32 mouse cellular contexts compared by ENCODE assay signal in genomic region chr6:95264011-95264869, GRCm38 (mm10). TPM values are rescaled to one million over a fixed set of nuclear protein-coding genes. Genes with fewer than 3 reads are reported as not detected.
DNase-seq lines count a peak whose midpoint lies in the region; ATAC-seq and TF ChIP-seq lines count a peak whose summit lies in the region.
"Had no signal": no experiment of that assay in that cellular context is flagged by ENCODE, and none has a peak within 500 bp of the region (broad histone marks: within the 10 kb centered on the region; RNA-seq: fewer than 3 reads in every experiment).

No protein-coding gene starts in this region.

- no peak overlapping the region for H3K4me3 ChIP-seq in forebrain, embryonic 11.5 days (ENCODE audit: low read depth, low read length)
- H3K4me3 ChIP-seq in forebrain, postnatal 0 days (ENCODE audit: low read depth, low read length) = no peak overlapping the region
- H3K4me3 ChIP-seq in hindbrain, embryonic 13.5 days = no peak overlapping the region
- H3K4me3 ChIP-seq in hindbrain, embryonic 10.5 days = no peak overlapping the region
- H3K4me3 ChIP-seq in neural tube, embryonic 12.5 days = no peak overlapping the region
- no peak overlapping the region for H3K4me3 ChIP-seq in neural tube, embryonic 15.5 days (replicated peaks)
- H3K4me3 ChIP-seq: embryonic facial prominence, embryonic 15.5 days; erythroblast, embryonic 14.5 days; gastrocnemius, adult 2 months; heart, embryonic 12.5 days; hindbrain, embryonic 15.5 days had no signal

- H3K36me3 ChIP-seq in forebrain, embryonic 11.5 days (ENCODE audit: control insufficient read depth, insufficient read depth, low read length) = no peaks in the 10 kb centered on the region
- H3K36me3 ChIP-seq in forebrain, postnatal 0 days (ENCODE audit: insufficient read depth) = no peaks in the 10 kb centered on the region
- H3K36me3 ChIP-seq in hindbrain, embryonic 13.5 days = no peaks in the 10 kb centered on the region
- no peaks in the 10 kb centered on the region for H3K36me3 ChIP-seq in hindbrain, embryonic 10.5 days
- no peaks in the 10 kb centered on the region for H3K36me3 ChIP-seq in neural tube, embryonic 12.5 days
- no peaks in the 10 kb centered on the region for H3K36me3 ChIP-seq in neural tube, embryonic 15.5 days
- H3K36me3 ChIP-seq: embryonic facial prominence, embryonic 15.5 days; G1E; heart, embryonic 12.5 days; hindbrain, embryonic 15.5 days had no signal

- WGBS in forebrain, embryonic 11.5 days = 71% methylated on average over 8 of the region's 8 CpGs
- WGBS in forebrain, postnatal 0 days = 41% methylated on average over 8 of the region's 8 CpGs
- WGBS in hindbrain, embryonic 13.5 days = 63% methylated on average over 8 of the region's 8 CpGs
- WGBS in hindbrain, embryonic 10.5 days = 86% methylated on average over 8 of the region's 8 CpGs
- 66% methylated on average over 8 of the region's 8 CpGs for WGBS in neural tube, embryonic 12.5 days
- 44% methylated on average over 8 of the region's 8 CpGs for WGBS in neural tube, embryonic 15.5 days

- H3K4me1 ChIP-seq in forebrain, embryonic 11.5 days (replicated peaks; ENCODE audit: control insufficient read depth, insufficient read depth, low read length) = no peaks in the 10 kb centered on the region
- no peaks in the 10 kb centered on the region for H3K4me1 ChIP-seq in forebrain, postnatal 0 days (ENCODE audit: insufficient read depth)
- H3K4me1 ChIP-seq in hindbrain, embryonic 13.5 days (replicated peaks) = no peaks in the 10 kb centered on the region
- no peaks in the 10 kb centered on the region for H3K4me1 ChIP-seq in hindbrain, embryonic 10.5 days (replicated peaks)
- H3K4me1 ChIP-seq in neural tube, embryonic 12.5 days = no peaks in the 10 kb centered on the region
- H3K4me1 ChIP-seq in neural tube, embryonic 15.5 days = peaks cover 5% of the 10 kb centered on the region; the same call in 1 of the 2 replicates
- H3K4me1 ChIP-seq: embryonic facial prominence, embryonic 15.5 days; heart, embryonic 12.5 days; hindbrain, embryonic 15.5 days had no signal

- no peak overlapping the region for H3K27ac ChIP-seq in forebrain, embryonic 11.5 days (ENCODE audit: low read depth, low read length)
- H3K27ac ChIP-seq in forebrain, postnatal 0 days (ENCODE audit: low read depth, low read length) = no peak overlapping the region
- H3K27ac ChIP-seq in hindbrain, embryonic 13.5 days = no peak overlapping the region
- no peak overlapping the region for H3K27ac ChIP-seq in hindbrain, embryonic 10.5 days
- H3K27ac ChIP-seq in neural tube, embryonic 12.5 days = no peak overlapping the region
- no peak overlapping the region for H3K27ac ChIP-seq in neural tube, embryonic 15.5 days (replicated peaks)
- H3K27ac ChIP-seq: embryonic facial prominence, embryonic 15.5 days; gastrocnemius, adult 2 months; hindbrain, embryonic 15.5 days had no signal

- H3K4me2 ChIP-seq in forebrain, embryonic 11.5 days (ENCODE audit: low read depth, low read length, severe bottlenecking) = no peak overlapping the region
- no peak overlapping the region for H3K4me2 ChIP-seq in forebrain, postnatal 0 days (ENCODE audit: low read depth)
- no peak overlapping the region for H3K4me2 ChIP-seq in hindbrain, embryonic 13.5 days
- H3K4me2 ChIP-seq in neural tube, embryonic 12.5 days (replicated peaks) = no peak overlapping the region
- no peak overlapping the region for H3K4me2 ChIP-seq in neural tube, embryonic 15.5 days
- H3K4me2 ChIP-seq: embryonic facial prominence, embryonic 15.5 days; heart, embryonic 12.5 days; hindbrain, embryonic 15.5 days had no signal

- no peaks in the 10 kb centered on the region for H3K27me3 ChIP-seq in forebrain, embryonic 11.5 days (ENCODE audit: control insufficient read depth, insufficient read depth, low read length)
- no peaks in the 10 kb centered on the region for H3K27me3 ChIP-seq in forebrain, postnatal 0 days (ENCODE audit: insufficient read depth, low read length)
- no peaks in the 10 kb centered on the region for H3K27me3 ChIP-seq in hindbrain, embryonic 13.5 days
- no peaks in the 10 kb centered on the region; the same call in none of the 2 replicates for H3K27me3 ChIP-seq in hindbrain, embryonic 10.5 days (ENCODE audit: insufficient read depth, poor library complexity, severe bottlenecking)
- no peaks in the 10 kb centered on the region for H3K27me3 ChIP-seq in neural tube, embryonic 12.5 days (replicated peaks)
- H3K27me3 ChIP-seq in neural tube, embryonic 15.5 days (replicated peaks) = no peaks in the 10 kb centered on the region
- H3K27me3 ChIP-seq: embryonic facial prominence, embryonic 15.5 days; heart, embryonic 12.5 days; hindbrain, embryonic 15.5 days had no signal

- no peak for TF ChIP-seq CTCF in forebrain, postnatal 0 days (IDR thresholded peaks at IDR 0.05; ENCODE audit: low read depth)

- peak; percentile 66 for ATAC-seq in forebrain, embryonic 11.5 days (replicated peaks; ENCODE audit: low FRiP score)
- ATAC-seq in forebrain, postnatal 0 days = no peak; the same call in 1 of the 2 replicates
- peak; percentile 69 for ATAC-seq in hindbrain, embryonic 13.5 days (ENCODE audit: low FRiP score)
- ATAC-seq in neural tube, embryonic 12.5 days (ENCODE audit: low FRiP score, low read depth) = peak; percentile 72
- ATAC-seq in neural tube, embryonic 15.5 days (ENCODE audit: low FRiP score) = peak; percentile 81
- ATAC-seq: CD4-positive, CD25-positive, alpha-beta regulatory T cell, adult 4 months; inflammation-experienced regulatory T-cells, adult 6 months; intestine, postnatal 0 days; Patski had no signal

- no peaks in the 10 kb centered on the region for H3K9me3 ChIP-seq in forebrain, embryonic 11.5 days (ENCODE audit: control insufficient read depth, low read length)
- H3K9me3 ChIP-seq in forebrain, postnatal 0 days (ENCODE audit: low read length) = no peaks in the 10 kb centered on the region
- H3K9me3 ChIP-seq in hindbrain, embryonic 13.5 days = no peaks in the 10 kb centered on the region
- H3K9me3 ChIP-seq in hindbrain, embryonic 10.5 days = no peaks in the 10 kb centered on the region
- no peaks in the 10 kb centered on the region for H3K9me3 ChIP-seq in neural tube, embryonic 12.5 days
- no peaks in the 10 kb centered on the region for H3K9me3 ChIP-seq in neural tube, embryonic 15.5 days (replicated peaks)
- H3K9me3 ChIP-seq: embryonic facial prominence, embryonic 15.5 days; G1E; heart, embryonic 12.5 days; hindbrain, embryonic 15.5 days had no signal

- H3K9ac ChIP-seq in forebrain, embryonic 11.5 days (ENCODE audit: low read length) = no peak overlapping the region
- no peak overlapping the region for H3K9ac ChIP-seq in forebrain, postnatal 0 days
- H3K9ac ChIP-seq in hindbrain, embryonic 13.5 days = no peak overlapping the region
- no peak overlapping the region for H3K9ac ChIP-seq in neural tube, embryonic 12.5 days
- no peak overlapping the region for H3K9ac ChIP-seq in neural tube, embryonic 15.5 days (replicated peaks)
- H3K9ac ChIP-seq: embryonic facial prominence, embryonic 15.5 days; heart, embryonic 12.5 days; hindbrain, embryonic 15.5 days had no signal

- DNase-seq in forebrain, embryonic 11.5 days (ENCODE audit: low spot score) = no peak
- DNase-seq in forebrain, postnatal 0 days = no peak
- no peak for DNase-seq in hindbrain, embryonic 10.5 days (ENCODE audit: low spot score)
- no peak for DNase-seq in neural tube, embryonic 10.5 days (ENCODE audit: extremely low spot score, low spot score)
- no peak for DNase-seq in right cerebral cortex, adult 18-20 months
- DNase-seq: adrenal gland, adult 2 months; adrenal gland, postnatal 25 days; B cell, adult 2 months; cerebellum, adult 11 months; cerebellum, adult 8-10 months; cerebellum, postnatal 14 days; embryo, embryonic 11 days; gastrocnemius, adult 2 months; gastrocnemius, postnatal 25 days had no signal

RNA-seq across cellular contexts. Expression of gene Gm10234, which starts 57.7 kb away (rescaled TPM):
- polyA plus RNA-seq in forebrain, embryonic 11.5 days (2014; fragmentation: Nextera tagmentation; extraction: Ambion mirVana) = not detected in 2 replicates
- not detected in 2 replicates for total RNA-seq in forebrain, postnatal 0 days (2014; rRNA removed)
- polyA plus RNA-seq in forebrain, postnatal 0 days (2015; fragmentation: Nextera tagmentation; extraction: Ambion mirVana) = not detected in 2 replicates
- not detected in 2 replicates for polyA plus RNA-seq in hindbrain, embryonic 13.5 days (2015; fragmentation: Nextera tagmentation; extraction: Ambion mirVana)
- not detected in 2 replicates for polyA plus RNA-seq in hindbrain, embryonic 10.5 days (2016; fragmentation: Nextera tagmentation; extraction: Ambion mirVana)
- polyA plus RNA-seq in neural tube, embryonic 12.5 days (2016; fragmentation: Nextera tagmentation; extraction: Ambion mirVana) = not detected in 2 replicates
- not detected in 2 replicates for polyA plus RNA-seq in neural tube, embryonic 15.5 days (2015; fragmentation: Nextera tagmentation; extraction: Ambion mirVana)
- total RNA-seq: adrenal gland, adult 2 months; adrenal gland, postnatal 25 days; common myeloid progenitor, adult 5-6 weeks; G1E; gastrocnemius, adult 2 months; gastrocnemius, postnatal 25 days; granulocyte monocyte progenitor cell, adult 5-6 weeks; heart, adult 8-10 months; heart, postnatal 25 days had no signal
- polyA plus RNA-seq: adrenal gland, adult 2 months; CD4-positive, CD25-positive, alpha-beta regulatory T cell, adult 4 months; embryonic facial prominence, embryonic 11.5 days; embryonic facial prominence, embryonic 15.5 days; erythroblast, embryonic 14.5 days; G1E; heart, embryonic 12.5 days; heart, embryonic 16.5 days; hindbrain, embryonic 15.5 days; inflammation-experienced regulatory T-cells, adult 6 months; intestine, postnatal 0 days; Patski had no signal
